ENCODE assay signal across 1 mouse cellular context in the genomic region with DNA sequence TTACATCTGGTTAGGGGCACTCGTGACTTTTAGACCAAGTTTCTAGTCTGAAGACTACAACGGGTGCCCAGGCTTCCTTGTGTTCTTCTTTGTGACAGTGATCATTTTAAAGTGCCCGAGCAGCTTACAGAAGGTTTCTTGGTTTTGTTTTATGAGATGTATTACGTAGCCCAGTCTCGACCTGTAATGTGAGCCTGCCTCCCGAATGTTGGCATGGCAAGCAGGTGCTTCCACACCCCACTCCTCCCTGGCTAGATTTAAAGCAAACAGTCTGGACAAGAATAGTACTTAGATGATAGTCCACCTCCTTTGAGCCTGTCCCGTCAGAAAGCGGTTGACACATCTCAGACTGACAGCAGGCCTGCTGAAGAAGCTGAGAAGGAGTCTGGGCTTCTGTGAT.
TF ChIP-seq lines count a peak whose summit lies in the region.

No protein-coding gene starts in this region.

TF ChIP-seq in MEL, 35 proteins besides CTCF, POLR2A, EP300 and RAD21 (continued from another document):
- TF ChIP-seq ZC3H11A (IDR thresholded peaks at IDR 0.05; ENCODE audit: low read depth, low read length) (no peak), MYC (IDR thresholded peaks at IDR 0.05; ENCODE audit: low read depth, low read length) (no peak), POLR2AphosphoS2 (IDR thresholded peaks at IDR 0.05; ENCODE audit: low read length) (no peak), TCF12 (IDR thresholded peaks at IDR 0.05; ENCODE audit: low read depth, low read length) (no peak), ZKSCAN1 (IDR thresholded peaks at IDR 0.05; ENCODE audit: low read depth, low read length) (no peak), USF1 (IDR thresholded peaks at IDR 0.05; ENCODE audit: low read depth, low read length) (no peak), SMC3 (IDR thresholded peaks at IDR 0.05; ENCODE audit: low read depth, low read length) (no peak), POLR2AphosphoS5 (IDR thresholded peaks at IDR 0.05; ENCODE audit: borderline replicate concordance, low read depth, low read length) (no peak)
